Mouse (Mus musculus) pancreas, adult 10 weeks (tissue): ENCODE measurements around the gene Olfr825. TPM values are rescaled to one million over a fixed set of nuclear protein-coding genes. Genes with fewer than 3 reads are reported as not detected.

Experiments used
- polyA plus RNA-seq: library from polyadenylated mRNA; stranded (reverse); fragments of 350-450 nt; fragmentation: Illumina TruSeq; extraction: RNeasy Lipid Tissue Mini Kit (QIAGEN cat#74804); gene quantifications from one replicate; pipeline ENCODE4 v1.2.3, GENCODE M21; 2015; ENCODE audit warnings: low read depth, low replicate concordance; ENCODE audit not compliant: insufficient read depth

Gene Olfr825
- polyA plus RNA-seq: not detected

DNA sequence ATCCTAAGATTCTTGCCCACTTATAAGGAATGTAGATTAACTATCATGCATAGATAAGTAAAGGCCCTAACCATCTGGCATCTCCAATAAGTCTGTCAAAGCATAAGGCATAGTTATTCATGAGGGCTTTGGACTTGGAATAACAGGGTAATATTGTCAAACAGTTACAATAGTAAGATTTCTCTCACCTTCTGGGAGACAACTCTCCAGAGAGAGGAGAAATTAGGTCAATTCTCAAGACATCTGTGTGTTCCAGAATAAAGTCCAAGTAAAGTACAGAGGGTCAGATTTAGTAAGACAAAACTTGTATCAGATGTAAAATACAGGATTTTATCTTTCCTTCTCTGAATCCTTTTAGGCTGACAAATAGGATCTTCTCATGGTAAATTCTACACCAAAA, at the start of gene Olfr825:
Gene Olfr825 (minus strand): TSS at position 101 of the 400 bp plus-strand sequence.

DNA sequence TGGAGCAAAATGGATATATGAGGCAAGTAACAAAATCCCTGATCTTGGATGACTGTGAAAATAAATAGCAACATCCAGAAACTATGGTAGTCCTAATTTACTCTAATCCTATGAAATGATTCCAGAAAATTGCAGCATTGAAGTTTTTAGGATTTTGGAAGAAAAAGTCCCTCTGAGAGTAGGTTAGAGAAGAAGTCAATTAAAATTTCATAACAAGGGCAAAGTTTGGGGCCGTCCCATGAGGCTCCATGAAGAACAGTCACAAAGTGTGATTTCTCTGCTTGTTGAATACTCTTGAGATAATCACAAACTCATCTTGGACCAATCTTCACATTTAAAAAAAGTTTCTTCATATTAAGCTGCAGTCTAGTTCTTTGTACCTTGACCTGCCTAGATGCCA, 47.7 kb upstream of the Olfr825 start, which contains the start of gene Olfr827:
Gene Olfr827 (minus strand): TSS at position 101 of the 400 bp plus-strand sequence.

GRCm38 (mm10) chr10:130184086-130184485, 17.5 kb upstream of the Olfr825 start, which contains the start of gene Olfr826:
Olfr826 (minus strand) TSS chr10:130184186.

GRCm38 (mm10) chr10:130129900-130130299, 36.7 kb downstream of the Olfr825 start, which contains the start of gene Olfr824:
Olfr824 (minus strand) TSS chr10:130130000.

GRCm38 (mm10) chr10:130115283-130115682, 51.3 kb downstream of the Olfr825 start, which contains the start of gene Olfr823:
Olfr823 (minus strand) TSS chr10:130115383.

Other genes with a start within 250 kb of the Olfr825 start
- gene Olfr818, start 217.7 kb downstream of the Olfr825 start, polyA plus RNA-seq: not detected
- not detected for gene Olfr819, start 199.5 kb downstream of the Olfr825 start, polyA plus RNA-seq
- gene Olfr247, start 190.6 kb downstream of the Olfr825 start, polyA plus RNA-seq: not detected
- not detected for gene Gm10310, start 181.7 kb downstream of the Olfr825 start, polyA plus RNA-seq
- not detected for gene Olfr820, start 154.1 kb downstream of the Olfr825 start, polyA plus RNA-seq
- gene Olfr821, start 136.4 kb downstream of the Olfr825 start, polyA plus RNA-seq: not detected
- gene Olfr822, start 95.6 kb downstream of the Olfr825 start, polyA plus RNA-seq: not detected
- not detected for gene Olfr823, start 51.4 kb downstream of the Olfr825 start, polyA plus RNA-seq
- gene Olfr824, start 36.8 kb downstream of the Olfr825 start, polyA plus RNA-seq: not detected
- not detected for gene Olfr826, start 17.4 kb upstream of the Olfr825 start, polyA plus RNA-seq
- not detected for gene Olfr827, start 47.6 kb upstream of the Olfr825 start, polyA plus RNA-seq
- gene Neurod4, start 113.5 kb upstream of the Olfr825 start, polyA plus RNA-seq: not detected
- gene Tespa1, start 156.1 kb upstream of the Olfr825 start, polyA plus RNA-seq: not detected
- not detected for gene Vmn2r84, start 227.6 kb upstream of the Olfr825 start, polyA plus RNA-seq